Mouse (Mus musculus): ENCODE data around the gene Cbx7. TPM values are rescaled to one million over a fixed set of nuclear protein-coding genes. Genes with fewer than 3 reads are reported as not detected.
A peak's percentile ranks its signal among the peaks of the same experiment; 100 is the strongest.
"Not testable (repeated sequence)": the region's sequence is repeated elsewhere in the genome, so short reads cannot be mapped to it uniquely, and the experiment has no call there.

Gene Cbx7
- polyA plus RNA-seq, 1 experiment, result 82.9 TPM

GRCm38 (mm10) chr15:79906855-79907254, 64.1 kb downstream of the Cbx7 start:
- 95% methylated on average over 13 of the region's 14 CpGs for WGBS
- DNase-seq (ENCODE audit: low read depth in 1 of 2, low spot score in 2 of 2), result no peak
- TF ChIP-seq POLR2A (IDR thresholded peaks at IDR 0.05; ENCODE audit: low read depth, low read length), result no peak
- TF ChIP-seq CTCF (IDR thresholded peaks at IDR 0.05; ENCODE audit: extremely low read depth, insufficient read depth, insufficient read length, insufficient replicate concordance), result no peak
- Histone ChIP-seq H3K27ac (ENCODE audit: insufficient read depth, low read length) (0 out of 2 replicates have a peak overlapping the region, but pooled peaks have one; percentile 31), H3K4me1 (ENCODE audit: control insufficient read depth, insufficient read depth, insufficient read length) (peaks cover 11% of the 10 kb centered on the region), H3K36me3 (ENCODE audit: control insufficient read depth, insufficient read depth, low read length) (peaks cover 62% of the 10 kb centered on the region), H3K27me3 (ENCODE audit: control insufficient read depth, insufficient read depth, low read length) (no peaks in the 10 kb centered on the region), H3K4me3 (ENCODE audit: extremely low read depth, insufficient read depth, insufficient read length) (no peak overlapping the region)

GRCm38 (mm10) chr15:79905211-79905610, 65.7 kb downstream of the Cbx7 start:
- Histone ChIP-seq H3K27ac (ENCODE audit: insufficient read depth, low read length) (peak overlapping the region; percentile 65), H3K4me1 (ENCODE audit: control insufficient read depth, insufficient read depth, insufficient read length) (peaks cover 22% of the 10 kb centered on the region), H3K27me3 (ENCODE audit: control insufficient read depth, insufficient read depth, low read length) (no peaks in the 10 kb centered on the region), H3K36me3 (ENCODE audit: control insufficient read depth, insufficient read depth, low read length) (peaks cover 71% of the 10 kb centered on the region), H3K4me3 (ENCODE audit: extremely low read depth, insufficient read depth, insufficient read length) (no peak overlapping the region)
- TF ChIP-seq POLR2A (IDR thresholded peaks at IDR 0.05; ENCODE audit: low read depth, low read length), result no peak
- no peak for TF ChIP-seq CTCF (IDR thresholded peaks at IDR 0.05; ENCODE audit: extremely low read depth, insufficient read depth, insufficient read length, insufficient replicate concordance)
- WGBS, result 89% methylated on average over 12 of the region's 12 CpGs
- no peak for DNase-seq (ENCODE audit: low read depth in 1 of 2, low spot score in 2 of 2)

- H3K36me3 ChIP-seq (ENCODE audit: control insufficient read depth, insufficient read depth, low read length), result peaks cover 75% of the 10 kb centered on the region
- H3K4me1 ChIP-seq (ENCODE audit: control insufficient read depth, insufficient read depth, insufficient read length), result peaks cover 27% of the 10 kb centered on the region
- WGBS, result 96% methylated on average over 11 of the region's 11 CpGs
These were observed 66.2 kb downstream of the Cbx7 start for GRCm38 (mm10) chr15:79904678-79905077.

GRCm38 (mm10) chr15:79903963-79904362, 67.0 kb downstream of the Cbx7 start:
- no peak overlapping the region for H3K4me3 ChIP-seq (ENCODE audit: extremely low read depth, insufficient read depth, insufficient read length)
- H3K27ac ChIP-seq (ENCODE audit: insufficient read depth, low read length), result peak overlapping the region; percentile 65
- no peaks in the 10 kb centered on the region for H3K27me3 ChIP-seq (ENCODE audit: control insufficient read depth, insufficient read depth, low read length)
- peaks cover 79% of the 10 kb centered on the region for H3K36me3 ChIP-seq (ENCODE audit: control insufficient read depth, insufficient read depth, low read length)
- TF ChIP-seq CTCF (IDR thresholded peaks at IDR 0.05; ENCODE audit: extremely low read depth, insufficient read depth, insufficient read length, insufficient replicate concordance) (no peak), POLR2A (IDR thresholded peaks at IDR 0.05; ENCODE audit: low read depth, low read length) (no peak)
- peaks cover 32% of the 10 kb centered on the region for H3K4me1 ChIP-seq (ENCODE audit: control insufficient read depth, insufficient read depth, insufficient read length)
- no peak for DNase-seq (ENCODE audit: low read depth in 1 of 2, low spot score in 2 of 2)

More at GRCm38 (mm10) chr15:79904678-79905077, 66.2 kb downstream of the Cbx7 start:
- not testable (repeated sequence) for DNase-seq (ENCODE audit: low read depth in 1 of 2, low spot score in 2 of 2); H3K4me3 ChIP-seq (ENCODE audit: extremely low read depth, insufficient read depth, insufficient read length); H3K27me3 ChIP-seq (ENCODE audit: control insufficient read depth, insufficient read depth, low read length)
- peak overlapping the region; percentile 65 for H3K27ac ChIP-seq (ENCODE audit: insufficient read depth, low read length)

GRCm38 (mm10) chr15:79903081-79903480, 67.8 kb downstream of the Cbx7 start:
- H3K4me3 ChIP-seq (ENCODE audit: extremely low read depth, insufficient read depth, insufficient read length); H3K27me3 ChIP-seq (ENCODE audit: control insufficient read depth, insufficient read depth, low read length); DNase-seq (ENCODE audit: low read depth in 1 of 2, low spot score in 2 of 2): not testable (repeated sequence)
- Histone ChIP-seq H3K4me1 (ENCODE audit: control insufficient read depth, insufficient read depth, insufficient read length) (peaks cover 40% of the 10 kb centered on the region), H3K36me3 (ENCODE audit: control insufficient read depth, insufficient read depth, low read length) (peaks cover 83% of the 10 kb centered on the region), H3K27ac (ENCODE audit: insufficient read depth, low read length) (peak overlapping the region; percentile 65)
- WGBS, result 97% methylated on average over 8 of the region's 8 CpGs

- DNase-seq (ENCODE audit: low read depth in 1 of 2, low spot score in 2 of 2), result no peak
- Histone ChIP-seq H3K27me3 (ENCODE audit: control insufficient read depth, insufficient read depth, low read length) (no peaks in the 10 kb centered on the region), H3K27ac (ENCODE audit: insufficient read depth, low read length) (peak overlapping the region; percentile 98), H3K4me3 (ENCODE audit: extremely low read depth, insufficient read depth, insufficient read length) (peak overlapping the region; percentile 6; the same call in 1 of the 2 replicates), H3K4me1 (ENCODE audit: control insufficient read depth, insufficient read depth, insufficient read length) (peaks cover 53% of the 10 kb centered on the region), H3K36me3 (ENCODE audit: control insufficient read depth, insufficient read depth, low read length) (peaks cover 79% of the 10 kb centered on the region)
- WGBS, result 51% methylated on average over 2 of the region's 2 CpGs
- TF ChIP-seq CTCF (IDR thresholded peaks at IDR 0.05; ENCODE audit: extremely low read depth, insufficient read depth, insufficient read length, insufficient replicate concordance) (no peak), POLR2A (IDR thresholded peaks at IDR 0.05; ENCODE audit: low read depth, low read length) (no peak)
These were observed 69.5 kb downstream of the Cbx7 start for GRCm38 (mm10) chr15:79901399-79901798.

GRCm38 (mm10) chr15:79900751-79901150, 70.2 kb downstream of the Cbx7 start:
- DNase-seq (ENCODE audit: low read depth in 1 of 2, low spot score in 2 of 2), result peak; percentile 63 to 68
- TF ChIP-seq POLR2A (IDR thresholded peaks at IDR 0.05; ENCODE audit: low read depth, low read length) (peak; percentile 6; the same call in 1 of the 2 replicates), CTCF (IDR thresholded peaks at IDR 0.05; ENCODE audit: extremely low read depth, insufficient read depth, insufficient read length, insufficient replicate concordance) (no peak)

More at GRCm38 (mm10) chr15:79900751-79901150, 70.2 kb downstream of the Cbx7 start:
- WGBS, result 23% methylated on average over 7 of the region's 7 CpGs
- peaks cover 59% of the 10 kb centered on the region for H3K4me1 ChIP-seq (ENCODE audit: control insufficient read depth, insufficient read depth, insufficient read length)
- peaks cover 77% of the 10 kb centered on the region for H3K36me3 ChIP-seq (ENCODE audit: control insufficient read depth, insufficient read depth, low read length)
- peak overlapping the region; percentile 98 for H3K27ac ChIP-seq (ENCODE audit: insufficient read depth, low read length)
- no peaks in the 10 kb centered on the region for H3K27me3 ChIP-seq (ENCODE audit: control insufficient read depth, insufficient read depth, low read length)
- peak overlapping the region; percentile 18; the same call in 1 of the 2 replicates for H3K4me3 ChIP-seq (ENCODE audit: extremely low read depth, insufficient read depth, insufficient read length)

Data from spleen, adult 2 months (tissue).